Mouse (Mus musculus) G1E (cell line): ENCODE measurements around the gene Flt1.

Source experiments
- CTCF ChIP-seq: IDR thresholded peaks from 2 replicates; pipeline ENCODE4 v1.5.1; 2012; ENCODE audit warnings: low read depth, low read length, inconsistent platforms, mixed read lengths
- GATA2 ChIP-seq: IDR thresholded peaks from 2 replicates; pipeline ENCODE4 v1.6.1; 2012; ENCODE audit warnings: low read depth, low read length, inconsistent platforms, borderline replicate concordance

- TF ChIP-seq CTCF (no peak), GATA2 (no peak)
Measured at GRCm38 (mm10) chr5:147721438-147721837, 4.4 kb downstream of the Flt1 start.
